8 mouse cellular contexts compared by ENCODE assay signal in the genomic region with DNA sequence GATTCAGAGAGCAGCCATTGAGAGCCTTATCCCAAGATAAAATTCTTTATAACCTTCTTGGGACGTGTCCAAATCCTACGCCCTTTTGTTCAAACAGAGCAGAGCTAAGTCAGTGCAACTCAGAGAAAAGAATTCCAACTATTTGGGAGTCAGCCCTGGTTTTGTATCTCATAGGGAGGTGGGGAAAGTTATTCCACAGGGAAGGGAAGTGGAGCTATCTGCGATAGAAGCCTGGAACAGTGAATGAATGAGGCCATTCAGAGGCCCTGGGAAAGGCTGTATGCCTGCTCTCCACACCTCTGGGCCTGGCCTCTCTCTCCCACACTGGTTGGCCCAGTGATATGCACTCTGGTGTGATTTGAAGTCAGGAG. TPM values are rescaled to one million over a fixed set of nuclear protein-coding genes. Genes with fewer than 3 reads are reported as not detected.
DNase-seq lines count a peak whose midpoint lies in the region; ATAC-seq and TF ChIP-seq lines count a peak whose summit lies in the region.

No protein-coding gene starts in this region.

- H3K4me3 ChIP-seq in heart, embryonic 13.5 days = no peak overlapping the region
- H3K4me3 ChIP-seq in liver, embryonic 11.5 days (ENCODE audit: low read depth, low read length) = no peak overlapping the region

- H3K9ac ChIP-seq in heart, embryonic 13.5 days = no peak overlapping the region
- no peak overlapping the region for H3K9ac ChIP-seq in liver, embryonic 11.5 days (ENCODE audit: low read depth, low read length)

- peak overlapping the region; percentile 53 for H3K4me2 ChIP-seq in heart, embryonic 13.5 days
- H3K4me2 ChIP-seq in liver, embryonic 11.5 days = no peak overlapping the region

- WGBS in heart, embryonic 13.5 days = 1% methylated on average over 3 of the region's 3 CpGs
- 43% methylated on average over 3 of the region's 3 CpGs for WGBS in liver, embryonic 11.5 days

- no peak for TF ChIP-seq POLR2A in brain, embryonic 14.5 days (IDR thresholded peaks at IDR 0.05; ENCODE audit: borderline replicate concordance, extremely low read depth, insufficient read depth, insufficient read length, poor library complexity, severe bottlenecking)

- ATAC-seq in heart, embryonic 13.5 days (ENCODE audit: extremely low read depth, insufficient number of reproducible peaks, low FRiP score, low TSS enrichment) = peak; percentile 79
- ATAC-seq in liver, embryonic 11.5 days (replicated peaks; ENCODE audit: low FRiP score) = peak; percentile 57

- DNase-seq in 3T3-L1 (ENCODE audit: low read depth, low spot score) = peak; percentile 94
- peak; percentile 75 for DNase-seq in brain, embryonic 14.5 days (ENCODE audit: low read depth)
- no peak for DNase-seq in liver, embryonic 11.5 days (ENCODE audit: low spot score)
- peak; percentile 42 for DNase-seq in skeletal muscle tissue, adult 2 months (ENCODE audit: low read depth, low spot score)
- no peak for DNase-seq in layer of hippocampus, adult 18-20 months (ENCODE audit: low spot score in 2 of 2)
- no peak for DNase-seq in spleen, adult 18-20 months
- no peak for DNase-seq in left cerebral cortex, adult 9 months (ENCODE audit: low spot score in 2 of 2)

- H3K27ac ChIP-seq in heart, embryonic 13.5 days (replicated peaks) = peak overlapping the region; percentile 96
- no peak overlapping the region; the same call in 1 of the 2 replicates for H3K27ac ChIP-seq in liver, embryonic 11.5 days (ENCODE audit: low read depth, low read length)

- no peak for TF ChIP-seq CTCF in brain, embryonic 14.5 days (IDR thresholded peaks at IDR 0.05; ENCODE audit: borderline replicate concordance, extremely low read depth, insufficient read depth, insufficient read length)

- H3K27me3 ChIP-seq in heart, embryonic 13.5 days (replicated peaks) = no peaks in the 10 kb centered on the region
- H3K27me3 ChIP-seq in liver, embryonic 11.5 days (replicated peaks; ENCODE audit: control insufficient read depth, insufficient read depth, low read length) = no peaks in the 10 kb centered on the region

- no peaks in the 10 kb centered on the region for H3K9me3 ChIP-seq in heart, embryonic 13.5 days
- H3K9me3 ChIP-seq in liver, embryonic 11.5 days (ENCODE audit: control insufficient read depth, low read length) = no peaks in the 10 kb centered on the region

- H3K36me3 ChIP-seq in heart, embryonic 13.5 days = no peaks in the 10 kb centered on the region
- no peaks in the 10 kb centered on the region for H3K36me3 ChIP-seq in liver, embryonic 11.5 days (ENCODE audit: control insufficient read depth, insufficient read depth, low read length)

- H3K4me1 ChIP-seq in heart, embryonic 13.5 days = peaks cover 53% of the 10 kb centered on the region
- peaks cover 14% of the 10 kb centered on the region for H3K4me1 ChIP-seq in liver, embryonic 11.5 days (replicated peaks; ENCODE audit: control insufficient read depth, insufficient read depth, low read length)

RNA-seq across cellular contexts. Expression of gene Ripor2, which starts 16.1 kb away (rescaled TPM):
- 29.5 and 32.0 TPM in 2 replicates for polyA plus RNA-seq in brain, embryonic 14.5 days (2012; rRNA removed)
- 10.1 and 10.8 TPM in 2 replicates for polyA plus RNA-seq in heart, embryonic 13.5 days (2015; fragmentation: Nextera tagmentation; extraction: Ambion mirVana)
- 9.4 and 11.4 TPM in 2 replicates for polyA plus RNA-seq in liver, embryonic 11.5 days (2014; fragmentation: Nextera tagmentation; extraction: Ambion mirVana)
- 10 to 100 TPM; 73.1 to 82.3 TPM for total RNA-seq in layer of hippocampus, adult 18-20 months (2021)

Comparison
In these comparisons a context has a peak if more than half of its experiments do, and no peak if none do; other contexts are left out.
1. DNase-seq: peak in 3T3-L1 (single experiment), brain, embryonic 14.5 days (single experiment) and skeletal muscle tissue, adult 2 months (single experiment); none in liver, embryonic 11.5 days (single experiment), layer of hippocampus, adult 18-20 months (0 of 2), spleen, adult 18-20 months (0 of 2) and left cerebral cortex, adult 9 months (0 of 2).